Mouse (Mus musculus): ENCODE measurements around the gene Mthfd1l.

- TF ChIP-seq CTCF (IDR thresholded peaks at IDR 0.05; ENCODE audit: low read depth, low read length) (no peak), GATA1 (IDR thresholded peaks at IDR 0.05; ENCODE audit: borderline replicate concordance, low read length) (no peak)
Observed at GRCm38 (mm10) chr10:4092990-4093389, 120.1 kb downstream of the Mthfd1l start.
